8 mouse cellular contexts compared by ENCODE assay signal in the genomic region with DNA sequence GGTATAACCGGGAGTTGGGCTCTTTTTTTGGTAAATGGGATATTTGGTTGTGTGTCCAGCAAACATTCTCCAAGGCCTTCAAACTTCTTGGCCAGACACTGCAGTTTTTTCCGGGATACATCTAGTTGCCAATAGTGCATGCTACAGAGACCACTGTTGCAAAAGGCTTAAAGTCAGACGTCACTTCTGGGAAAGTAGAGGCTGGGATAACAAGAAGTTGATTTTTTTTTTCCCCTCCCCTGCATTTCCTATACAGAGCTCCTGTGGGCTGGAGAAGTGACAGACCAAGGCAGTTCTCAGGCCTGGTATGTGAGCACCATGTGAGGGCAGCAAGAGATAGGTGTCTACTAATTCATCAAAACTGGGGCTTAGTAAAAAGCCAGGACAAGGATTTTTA. TPM values are rescaled to one million over a fixed set of nuclear protein-coding genes. Genes with fewer than 3 reads are reported as not detected.
DNase-seq lines count a peak whose midpoint lies in the region; ATAC-seq and TF ChIP-seq lines count a peak whose summit lies in the region.

No protein-coding gene starts in this region.

- H3K4me3 ChIP-seq in liver, adult 2 months (ENCODE audit: insufficient read depth, low read depth, low read length) = no peak overlapping the region
- H3K4me3 ChIP-seq in forebrain, embryonic 14.5 days (ENCODE audit: low read depth, low read length) = peak overlapping the region; percentile 90
- H3K4me3 ChIP-seq in limb, embryonic 12.5 days (replicated peaks) = peak overlapping the region; percentile 90
- H3K4me3 ChIP-seq in neural tube, embryonic 15.5 days (replicated peaks) = peak overlapping the region; percentile 84

- H3K27me3 ChIP-seq in liver, adult 2 months (ENCODE audit: control insufficient read depth, insufficient read depth, low read length) = no peaks in the 10 kb centered on the region
- no peaks in the 10 kb centered on the region; the same call in 1 of the 2 replicates for H3K27me3 ChIP-seq in forebrain, embryonic 14.5 days (replicated peaks; ENCODE audit: control insufficient read depth, insufficient read depth, low read length)
- peaks cover 10% of the 10 kb centered on the region for H3K27me3 ChIP-seq in limb, embryonic 12.5 days
- H3K27me3 ChIP-seq in neural tube, embryonic 15.5 days (replicated peaks) = 0 out of 2 replicates have a peak, but pooled peaks cover 4% of the 10 kb centered on the region

- no peak for TF ChIP-seq CTCF in liver, adult 2 months (IDR thresholded peaks at IDR 0.05; ENCODE audit: low read depth, low read length)

- ATAC-seq in forebrain, embryonic 14.5 days = no peak
- no peak for ATAC-seq in limb, embryonic 12.5 days (ENCODE audit: insufficient number of reproducible peaks, insufficient read depth, low FRiP score, low TSS enrichment, low read depth)
- ATAC-seq in neural tube, embryonic 15.5 days (ENCODE audit: low FRiP score) = no peak

- no peak overlapping the region for H3K27ac ChIP-seq in liver, adult 2 months (replicated peaks; ENCODE audit: insufficient read depth, low read depth, low read length)
- H3K27ac ChIP-seq in forebrain, embryonic 14.5 days (ENCODE audit: low read depth, low read length) = no peak overlapping the region
- H3K27ac ChIP-seq in limb, embryonic 12.5 days = peak overlapping the region; percentile 47; the same call in 1 of the 2 replicates
- peak overlapping the region; percentile 89; the same call in 1 of the 2 replicates for H3K27ac ChIP-seq in neural tube, embryonic 15.5 days (replicated peaks)

- DNase-seq in liver, adult 2 months (ENCODE audit: extremely low read depth, low read depth, low spot score) = peak; percentile 30
- DNase-seq in liver = no peak
- no peak for DNase-seq in forebrain, embryonic 14.5 days (ENCODE audit: low spot score)
- no peak for DNase-seq in spleen, postnatal 10 days (ENCODE audit: low spot score in 2 of 2)
- no peak for DNase-seq in thymus, postnatal 36 days
- DNase-seq in cerebellum, postnatal 4 days (ENCODE audit: low spot score in 2 of 2) = no peak

- H3K9ac ChIP-seq in liver, adult 2 months (ENCODE audit: low read depth, low read length) = no peak overlapping the region
- peak overlapping the region; percentile 96; the same call in 1 of the 2 replicates for H3K9ac ChIP-seq in forebrain, embryonic 14.5 days (ENCODE audit: low read length)
- H3K9ac ChIP-seq in limb, embryonic 12.5 days (replicated peaks) = no peak overlapping the region
- peak overlapping the region; percentile 90; the same call in 1 of the 2 replicates for H3K9ac ChIP-seq in neural tube, embryonic 15.5 days (replicated peaks)

- 16% methylated on average over 3 of the region's 3 CpGs for WGBS in liver, adult 2 months
- WGBS in forebrain, embryonic 14.5 days = 45% methylated on average over 3 of the region's 3 CpGs
- 56% methylated on average over 3 of the region's 3 CpGs for WGBS in limb, embryonic 12.5 days
- 45% methylated on average over 3 of the region's 3 CpGs for WGBS in neural tube, embryonic 15.5 days

- H3K79me2 ChIP-seq in liver, adult 2 months (ENCODE audit: control insufficient read depth, insufficient read depth, low read length) = peaks cover 24% of the 10 kb centered on the region; the same call in 1 of the 2 replicates

- H3K4me1 ChIP-seq in liver, adult 2 months (ENCODE audit: control insufficient read depth, insufficient read depth, low read length) = peaks cover 16% of the 10 kb centered on the region
- peaks cover 30% of the 10 kb centered on the region for H3K4me1 ChIP-seq in forebrain, embryonic 14.5 days (ENCODE audit: control insufficient read depth, insufficient read depth, low read length)
- peaks cover 65% of the 10 kb centered on the region for H3K4me1 ChIP-seq in limb, embryonic 12.5 days (replicated peaks)
- H3K4me1 ChIP-seq in neural tube, embryonic 15.5 days = peaks cover 70% of the 10 kb centered on the region

- TF ChIP-seq POLR2A in liver, adult 2 months (IDR thresholded peaks at IDR 0.05; ENCODE audit: extremely low read depth, insufficient read depth, low read length) = no peak

- H3K9me3 ChIP-seq in forebrain, embryonic 14.5 days (replicated peaks; ENCODE audit: control insufficient read depth, low read length) = no peaks in the 10 kb centered on the region
- no peaks in the 10 kb centered on the region for H3K9me3 ChIP-seq in limb, embryonic 12.5 days
- no peaks in the 10 kb centered on the region for H3K9me3 ChIP-seq in neural tube, embryonic 15.5 days (replicated peaks)

- no peaks in the 10 kb centered on the region for H3K36me3 ChIP-seq in liver, adult 2 months (ENCODE audit: control insufficient read depth, insufficient read depth, low read length)
- H3K36me3 ChIP-seq in forebrain, embryonic 14.5 days (ENCODE audit: control insufficient read depth, insufficient read depth, low read length) = no peaks in the 10 kb centered on the region
- H3K36me3 ChIP-seq in limb, embryonic 12.5 days = no peaks in the 10 kb centered on the region
- H3K36me3 ChIP-seq in neural tube, embryonic 15.5 days = no peaks in the 10 kb centered on the region

- peak overlapping the region; percentile 86 for H3K4me2 ChIP-seq in forebrain, embryonic 14.5 days (ENCODE audit: low read length)
- H3K4me2 ChIP-seq in limb, embryonic 12.5 days = peak overlapping the region; percentile 92
- H3K4me2 ChIP-seq in neural tube, embryonic 15.5 days = peak overlapping the region; percentile 78

RNA-seq across cellular contexts. Expression of gene Acvr1b, which starts 2.4 kb away (rescaled TPM):
- 4.5 and 5.0 TPM in 2 replicates for total RNA-seq in liver, adult 2 months (2014; rRNA removed)
- 9.4 and 9.6 TPM in 2 replicates for polyA plus RNA-seq in liver, adult 2 months (2012; rRNA removed)
- 24.7 and 33.5 TPM in 2 replicates for polyA plus RNA-seq in forebrain, embryonic 14.5 days (2014; fragmentation: Nextera tagmentation; extraction: Ambion mirVana)
- 7.3 and 8.2 TPM in 2 replicates for polyA plus RNA-seq in limb, embryonic 12.5 days (2016; fragmentation: Nextera tagmentation; extraction: Ambion mirVana)
- polyA plus RNA-seq in neural tube, embryonic 15.5 days (2015; fragmentation: Nextera tagmentation; extraction: Ambion mirVana) = 19.3 and 23.1 TPM in 2 replicates

RNA-seq across cellular contexts. Expression of gene Grasp, which starts 47.7 kb away (rescaled TPM):
- 0.92 and 1.5 TPM in 2 replicates for total RNA-seq in liver, adult 2 months (2014; rRNA removed)
- polyA plus RNA-seq in liver, adult 2 months (2012; rRNA removed) = 1.2 and 1.5 TPM in 2 replicates
- 0.93 and 1.0 TPM in 2 replicates for polyA plus RNA-seq in forebrain, embryonic 14.5 days (2014; fragmentation: Nextera tagmentation; extraction: Ambion mirVana)
- polyA plus RNA-seq in limb, embryonic 12.5 days (2016; fragmentation: Nextera tagmentation; extraction: Ambion mirVana) = 7.9 and 10.5 TPM in 2 replicates
- polyA plus RNA-seq in neural tube, embryonic 15.5 days (2015; fragmentation: Nextera tagmentation; extraction: Ambion mirVana) = 2.2 and 2.5 TPM in 2 replicates

RNA-seq across cellular contexts. Expression of gene Acvrl1, which starts 48.0 kb away (rescaled TPM):
- 3.0 and 4.4 TPM in 2 replicates for total RNA-seq in liver, adult 2 months (2014; rRNA removed)
- 2.3 and 4.0 TPM in 2 replicates for polyA plus RNA-seq in liver, adult 2 months (2012; rRNA removed)
- 4.1 and 4.2 TPM in 2 replicates for polyA plus RNA-seq in forebrain, embryonic 14.5 days (2014; fragmentation: Nextera tagmentation; extraction: Ambion mirVana)
- 7.3 and 7.4 TPM in 2 replicates for polyA plus RNA-seq in limb, embryonic 12.5 days (2016; fragmentation: Nextera tagmentation; extraction: Ambion mirVana)
- polyA plus RNA-seq in neural tube, embryonic 15.5 days (2015; fragmentation: Nextera tagmentation; extraction: Ambion mirVana) = 9.5 and 12.6 TPM in 2 replicates

Comparison
In these comparisons a context has a peak if more than half of its experiments do, and no peak if none do; other contexts are left out.
1. H3K27ac ChIP-seq: peak in limb, embryonic 12.5 days (single experiment) and neural tube, embryonic 15.5 days (single experiment); none in liver, adult 2 months (single experiment) and forebrain, embryonic 14.5 days (single experiment).
2. H3K9ac ChIP-seq: peak in forebrain, embryonic 14.5 days (single experiment) and neural tube, embryonic 15.5 days (single experiment); none in liver, adult 2 months (single experiment) and limb, embryonic 12.5 days (single experiment).
3. Peak in every context shown above with its lines, with median percentiles within 50 percentile points of each other: H3K4me2 ChIP-seq.